Mouse (Mus musculus): ENCODE measurements at regions not wholly inside any gene's neighbourhood (a gene's known extent, or its start where the extent isn't known, plus 50 kb on each side); places are given as distances from the start of the nearest gene placed in this dataset.

GRCm38 (mm10) chr2:11416122-11416521, 137.8 kb downstream of the Pfkfb3 start:
- no peak for DNase-seq

DNA sequence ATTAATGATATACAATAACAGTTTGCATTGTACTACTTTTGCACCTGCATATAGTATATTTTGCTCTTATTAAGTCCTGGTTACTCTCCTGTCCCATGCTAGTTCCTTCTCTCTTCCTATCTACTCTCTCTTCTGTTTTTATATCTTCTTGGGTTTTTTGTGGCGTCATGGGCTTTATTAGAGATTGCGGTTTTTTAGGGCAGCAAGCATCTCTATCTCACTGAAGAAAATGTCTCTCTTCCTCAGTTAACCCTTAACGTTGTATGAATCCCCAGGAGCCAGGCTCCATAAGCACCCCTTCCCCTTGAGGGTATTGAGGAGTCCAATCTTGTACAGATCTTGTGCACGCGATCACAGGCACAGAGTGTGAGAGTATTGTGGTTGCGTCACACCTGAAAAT, 141.4 kb downstream of the Pfkfb3 start:
- no peak for DNase-seq

GRCm38 (mm10) chr2:11408497-11408896, 145.4 kb downstream of the Pfkfb3 start:
- DNase-seq, result no peak

DNA sequence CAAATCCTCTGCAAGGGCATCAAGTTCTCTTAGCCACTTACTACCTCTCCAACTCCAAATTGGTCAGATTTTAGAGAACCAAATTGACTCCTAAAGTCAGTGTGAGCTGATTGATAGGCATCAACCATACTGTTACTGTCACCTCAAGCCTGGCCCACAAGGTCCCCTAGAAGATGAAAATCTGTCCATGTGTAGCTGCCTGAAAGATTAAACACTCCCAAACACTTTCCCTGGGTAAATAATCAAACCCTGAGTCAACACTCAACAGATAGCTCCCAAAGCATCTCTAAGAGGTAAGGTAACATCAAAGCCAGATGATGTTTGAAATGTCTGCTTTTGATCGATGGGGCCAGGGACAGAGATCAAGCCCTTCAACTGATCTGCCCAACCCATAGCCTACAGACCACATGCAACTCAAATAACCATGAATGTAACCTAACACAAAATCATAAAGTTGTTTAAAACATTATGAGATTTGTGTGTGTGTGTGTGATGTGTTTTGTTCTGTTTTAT, 147.7 kb downstream of the Pfkfb3 start:
- no peak for DNase-seq

- DNase-seq, result no peak
Observed at GRCm38 (mm10) chr2:11402218-11402848, 151.5 kb downstream of the Pfkfb3 start.

GRCm38 (mm10) chr2:11399411-11399810, 154.5 kb downstream of the Pfkfb3 start:
- no peak for DNase-seq

- DNase-seq, result no peak
Observed at GRCm38 (mm10) chr2:11398949-11399348, 154.9 kb downstream of the Pfkfb3 start.

GRCm38 (mm10) chr2:11398391-11398790, 155.5 kb downstream of the Pfkfb3 start:
- no peak for DNase-seq

- no peak for DNase-seq
Observed at GRCm38 (mm10) chr2:11396835-11397234, 157.0 kb downstream of the Pfkfb3 start.

DNA sequence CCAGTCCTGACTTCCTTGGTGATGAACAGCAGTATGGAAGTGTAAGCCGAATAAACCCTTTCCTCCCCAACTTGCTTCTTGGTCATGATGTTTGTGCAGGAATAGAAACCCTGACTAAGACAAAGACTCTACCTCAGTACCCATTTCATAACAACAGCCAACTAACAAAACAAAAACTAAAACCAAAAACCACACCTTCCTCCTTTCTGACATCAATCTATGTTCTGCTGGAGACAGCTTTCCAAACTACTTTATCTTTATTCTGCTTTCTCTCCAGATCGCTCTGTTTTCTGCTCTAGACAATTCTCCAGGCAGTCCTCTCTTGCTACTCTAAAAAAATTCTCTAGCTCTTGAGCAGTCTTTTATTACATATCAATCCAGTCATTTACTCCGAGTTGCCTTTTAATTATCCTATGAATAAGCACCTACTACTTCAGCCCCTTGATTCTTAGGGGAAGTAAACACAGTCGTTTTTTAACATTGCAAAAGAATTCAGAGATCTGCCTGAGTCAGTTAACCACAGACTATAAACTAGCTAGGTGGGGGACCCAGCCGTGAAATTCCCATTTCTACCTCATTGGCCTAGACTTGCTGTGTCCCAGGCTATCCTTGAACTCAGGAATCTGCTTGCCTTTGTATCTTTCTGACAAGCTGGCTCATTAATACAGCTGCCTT, 159.1 kb downstream of the Pfkfb3 start:
- DNase-seq, result no peak

GRCm38 (mm10) chr2:11391725-11392124, 162.2 kb downstream of the Pfkfb3 start:
- no peak for DNase-seq

- no peak for DNase-seq
Observed at GRCm38 (mm10) chr2:11390667-11391334, 163.1 kb downstream of the Pfkfb3 start.

DNA sequence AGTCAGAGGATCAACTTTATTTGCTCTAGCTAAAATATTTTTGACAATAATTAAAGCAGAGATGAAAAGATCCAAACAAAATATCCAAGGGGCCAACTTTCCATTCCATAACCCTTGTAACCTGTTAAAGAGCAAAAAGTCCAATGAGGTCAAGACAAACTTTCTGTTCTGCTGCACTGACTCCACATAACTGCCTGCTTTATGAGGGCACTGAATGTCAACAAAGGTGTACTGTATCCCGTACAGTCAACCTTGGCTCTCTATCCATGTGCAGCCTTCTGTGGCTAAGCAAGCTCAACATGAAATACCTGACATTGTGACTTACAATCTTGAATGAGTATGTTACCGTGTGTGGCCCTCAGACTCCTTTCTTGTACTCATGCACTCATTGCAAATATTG, 166.3 kb downstream of the Pfkfb3 start:
- DNase-seq, result no peak

DNA sequence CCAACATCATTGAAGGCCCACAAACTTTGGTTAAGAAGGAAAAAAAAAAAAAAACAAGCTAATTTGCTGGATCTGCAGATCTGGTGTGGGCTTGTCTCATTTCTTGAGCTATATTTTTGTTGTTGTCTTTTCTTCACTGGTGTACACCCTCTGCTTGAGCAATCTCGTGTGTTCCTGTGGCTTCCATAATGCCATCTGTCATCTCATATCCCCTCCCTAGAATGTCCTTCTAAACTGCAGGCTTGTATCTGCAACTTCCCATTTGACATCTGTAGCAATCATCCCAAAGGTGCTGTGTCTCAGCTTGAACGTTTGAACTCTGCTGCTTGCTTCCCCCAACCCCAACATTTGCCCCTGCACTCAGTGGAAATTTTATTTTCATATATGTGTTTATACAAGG, 170.1 kb downstream of the Pfkfb3 start:
- no peak for DNase-seq

DNA sequence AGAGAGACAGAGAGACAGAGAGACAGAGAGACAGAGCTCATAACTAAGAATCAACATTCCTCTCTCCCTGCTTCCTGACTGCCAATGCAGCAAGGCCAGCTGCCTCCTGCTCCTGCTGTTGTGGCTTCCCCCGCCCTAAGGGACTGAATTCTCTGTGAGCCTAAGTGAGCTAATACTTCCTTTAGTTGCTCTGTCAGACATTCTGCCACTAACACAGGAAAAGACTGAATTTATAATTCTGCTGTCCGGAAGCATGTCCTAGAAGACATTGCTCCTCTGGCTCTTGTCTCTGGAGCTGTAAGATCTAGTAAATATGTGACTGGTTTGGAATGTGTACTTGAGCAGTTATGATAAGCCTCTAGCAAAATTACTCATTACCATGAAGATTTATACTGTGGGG, 176.7 kb downstream of the Pfkfb3 start:
- peak; percentile 14 for DNase-seq

DNA sequence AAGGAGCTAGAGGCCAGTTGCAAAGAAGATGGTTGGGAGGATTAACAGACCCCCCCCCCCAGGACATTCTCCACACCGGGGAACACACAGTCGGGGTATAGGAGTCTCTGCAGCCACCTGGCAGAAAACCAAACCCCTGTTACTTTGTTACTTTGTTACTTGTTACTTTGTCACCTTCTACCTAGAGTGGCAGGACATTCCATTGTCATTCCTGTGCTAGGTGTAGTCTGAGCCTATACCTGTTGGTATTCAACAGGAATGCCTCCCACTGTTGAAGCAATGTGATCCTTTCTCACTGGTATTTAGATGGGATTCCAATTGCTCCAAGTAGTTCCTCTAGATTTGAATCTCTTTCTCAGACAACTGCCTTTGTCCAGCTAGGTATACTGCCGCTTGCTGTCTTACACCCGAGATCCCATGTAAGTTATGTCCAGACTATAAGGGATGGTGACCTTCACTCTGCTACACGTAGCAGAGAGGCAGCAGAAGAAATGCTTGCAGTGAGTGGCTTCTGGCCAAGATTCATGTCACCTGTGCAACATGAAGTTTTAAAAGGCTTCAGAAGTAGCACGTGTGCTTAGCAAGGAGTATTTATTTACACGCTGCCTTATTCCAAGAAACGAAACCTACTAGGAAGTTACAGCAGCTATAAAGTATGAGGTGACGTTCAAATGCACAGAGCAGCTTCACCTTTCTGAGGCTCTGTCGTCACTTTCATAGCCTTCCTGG, 178.0 kb downstream of the Pfkfb3 start:
- no peak for DNase-seq

- peak; percentile 71 for DNase-seq
Observed at GRCm38 (mm10) chr2:11375092-11375491, 178.8 kb downstream of the Pfkfb3 start.

DNA sequence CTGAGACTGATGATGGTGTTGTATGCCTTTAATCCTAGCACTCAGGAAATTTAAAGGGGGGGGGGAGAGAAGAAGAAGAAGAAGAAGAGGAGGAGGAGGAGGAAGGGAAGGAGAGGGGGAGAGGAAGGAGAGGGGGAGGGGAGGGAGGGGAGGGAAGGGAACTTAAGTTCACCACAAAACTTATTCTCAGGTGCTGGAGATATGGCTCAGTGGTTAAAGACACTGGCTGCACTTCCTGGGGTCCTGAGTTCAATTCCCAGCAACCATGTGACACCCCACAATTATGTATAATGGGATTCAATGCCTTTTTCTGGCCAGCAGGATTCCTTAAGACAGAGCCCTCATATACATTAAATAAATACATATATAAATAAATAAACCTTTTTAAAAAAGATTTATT, 183.6 kb downstream of the Pfkfb3 start:
- DNase-seq, result no peak

- no peak for DNase-seq
Observed at GRCm38 (mm10) chr2:11367319-11367718, 186.6 kb downstream of the Pfkfb3 start.

DNA sequence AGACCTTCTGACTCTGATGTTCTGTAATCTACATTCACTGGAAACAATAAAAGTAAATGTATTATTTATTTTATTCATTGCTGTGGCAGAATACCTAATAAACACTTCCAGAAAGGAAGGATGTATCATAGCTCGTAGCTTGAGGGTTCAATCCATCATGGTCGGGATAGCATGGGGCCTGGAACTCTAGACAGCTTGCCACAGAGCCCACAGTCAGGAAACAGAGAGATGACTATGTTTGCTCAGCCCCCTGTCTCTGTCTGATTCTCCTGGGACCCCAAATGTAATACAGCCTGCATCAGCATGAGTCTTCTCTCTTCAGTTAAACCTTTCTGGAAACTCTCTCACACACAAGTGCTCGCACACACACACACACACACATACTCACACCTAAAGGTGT, 188.1 kb downstream of the Pfkfb3 start:
- DNase-seq, result no peak

- no peak for DNase-seq
Observed at GRCm38 (mm10) chr2:11365371-11365770, 188.5 kb downstream of the Pfkfb3 start.

DNA sequence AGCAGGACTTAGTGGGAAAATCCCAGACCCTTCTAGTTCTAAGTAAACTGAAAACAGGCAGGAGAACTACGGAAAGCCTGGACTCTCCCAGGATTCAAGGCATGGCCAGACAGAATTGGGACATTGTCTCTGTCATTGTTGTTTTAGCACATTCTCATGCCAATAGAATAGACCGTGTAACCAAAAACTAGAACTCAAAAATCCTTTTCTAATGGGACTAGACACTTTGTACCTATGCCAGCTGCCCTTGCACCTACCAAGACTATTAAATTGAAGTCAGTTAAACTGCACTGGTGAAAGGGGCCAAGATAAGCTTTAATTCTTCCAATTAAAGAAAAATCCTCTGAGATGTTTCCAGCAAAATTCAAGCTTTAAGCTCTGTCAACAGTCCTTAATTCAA, 189.8 kb downstream of the Pfkfb3 start:
- DNase-seq, result no peak

- DNase-seq, result no peak
Observed at GRCm38 (mm10) chr2:11363061-11363464, 190.8 kb downstream of the Pfkfb3 start.
